Mouse (Mus musculus) midbrain, embryonic 16.5 days (tissue): Measurements from ENCODE around the gene Kcnj14. TPM values are rescaled to one million over a fixed set of nuclear protein-coding genes. Genes with fewer than 3 reads are reported as not detected.
A peak's percentile ranks its signal among the peaks of the same experiment; 100 is the strongest.

Experiments used
- ATAC-seq: fragments of 200-750 bp; cut with Nextera tagmentation; 2 replicates; pipeline ENCODE4 v1.8.0; 2017; ENCODE audit warnings: moderate TSS enrichment
- H3K27ac ChIP-seq: fragments of 300-500 bp; sonication (generic); 2 replicates; pipeline ENCODE4 v1.5.1; 2014; ENCODE audit warnings: mild to moderate bottlenecking, low read length, mixed read lengths
- H3K27me3 ChIP-seq: fragments of 300-500 bp; sonication (generic); 2 replicates; pipeline ENCODE4 v1.6.1; 2014; ENCODE audit warnings: low read depth, low read length, mixed read lengths; ENCODE audit not compliant: control insufficient read depth, insufficient read depth
- H3K36me3 ChIP-seq: fragments of 300-500 bp; sonication (generic); 2 replicates; pipeline ENCODE4 v1.6.1; 2014; ENCODE audit warnings: mild to moderate bottlenecking, low read length, moderate library complexity, mixed read lengths; ENCODE audit not compliant: control insufficient read depth, insufficient read depth
- H3K4me1 ChIP-seq: fragments of 300-500 bp; sonication (generic); 2 replicates; pipeline ENCODE4 v1.6.1; 2014; ENCODE audit warnings: mild to moderate bottlenecking, low read length, mixed read lengths; ENCODE audit not compliant: control insufficient read depth, insufficient read depth
- H3K4me2 ChIP-seq: fragments of 300-500 bp; sonication (generic); 2 replicates; pipeline ENCODE4 v1.6.1; 2014; ENCODE audit warnings: mild to moderate bottlenecking, low read length, mixed read lengths
- H3K4me3 ChIP-seq: fragments of 300-500 bp; sonication (generic); 2 replicates; pipeline ENCODE4 v1.5.1; 2014; ENCODE audit warnings: low read depth, mild to moderate bottlenecking, low read length, moderate library complexity, mixed read lengths
- H3K9ac ChIP-seq: fragments of 300-500 bp; sonication (generic); 2 replicates; pipeline ENCODE4 v1.6.1; 2014; ENCODE audit warnings: low read depth, low read length, mixed read lengths
- H3K9me3 ChIP-seq: fragments of 300-500 bp; sonication (generic); replicated peaks from 2 replicates; pipeline ENCODE4 v1.6.1; 2014; ENCODE audit warnings: mild to moderate bottlenecking, low read length, mixed read lengths; ENCODE audit not compliant: control insufficient read depth, poor library complexity, severe bottlenecking
- WGBS: fragments of 180-500 bp; shearing (Covaris S2); extraction: QIAGEN DNeasy Blood & Tissue Kit; methylation state at CpG from one replicate; pipeline ENCODE4 v1.1.7; 2014; 5-methylcytosine and 5-hydroxymethylcytosine counted together
- polyA plus RNA-seq: library from polyadenylated mRNA; unstranded; fragments of >200 nt; fragmentation: Nextera tagmentation; extraction: Ambion mirVana; gene quantifications from 2 replicates; pipeline ENCODE4 v1.2.1, GENCODE M21; 2015

Kcnj14 gene
- polyA plus RNA-seq, 1 experiment from 2014 or later, result 1.2 TPM

GRCm38 (mm10) chr7:45793969-45794585 is 30.5 kb downstream of the Kcnj14 start:
- no peak overlapping the region for H3K9ac ChIP-seq
- WGBS, result 90% methylated on average over 41 of the region's 44 CpGs

GRCm38 (mm10) chr7:45793240-45793639 is 31.3 kb downstream of the Kcnj14 start:
- Histone ChIP-seq H3K9ac (no peak overlapping the region), H3K36me3 (peaks cover 60% of the 10 kb centered on the region), H3K27me3 (no peaks in the 10 kb centered on the region; the same call in 1 of the 2 replicates), H3K9me3 (no peaks in the 10 kb centered on the region), H3K27ac (no peak overlapping the region), H3K4me1 (peaks cover 15% of the 10 kb centered on the region), H3K4me2 (no peak overlapping the region), H3K4me3 (no peak overlapping the region)
- ATAC-seq, result no peak
- WGBS, result 84% methylated on average over 22 of the region's 24 CpGs

More at GRCm38 (mm10) chr7:45793969-45794585, 30.5 kb downstream of the Kcnj14 start:
- Histone ChIP-seq H3K27me3 (no peaks in the 10 kb centered on the region; the same call in 1 of the 2 replicates), H3K27ac (no peak overlapping the region), H3K36me3 (peaks cover 55% of the 10 kb centered on the region), H3K4me1 (peaks cover 17% of the 10 kb centered on the region), H3K4me3 (no peak overlapping the region), H3K9me3 (no peaks in the 10 kb centered on the region), H3K4me2 (no peak overlapping the region)
- ATAC-seq, result no peak

GRCm38 (mm10) chr7:45791756-45792490 is 32.7 kb downstream of the Kcnj14 start:
- Histone ChIP-seq H3K9me3 (no peaks in the 10 kb centered on the region), H3K27me3 (no peaks in the 10 kb centered on the region; the same call in 1 of the 2 replicates), H3K27ac (no peak overlapping the region), H3K9ac (no peak overlapping the region), H3K36me3 (peaks cover 66% of the 10 kb centered on the region), H3K4me3 (no peak overlapping the region), H3K4me1 (peaks cover 13% of the 10 kb centered on the region), H3K4me2 (no peak overlapping the region)
- no peak; the same call in 1 of the 2 replicates for ATAC-seq
- WGBS, result 75% methylated on average over 17 of the region's 17 CpGs

GRCm38 (mm10) chr7:45790721-45791120 is 33.9 kb downstream of the Kcnj14 start:
- no peak for ATAC-seq
- WGBS, result 79% methylated on average over 6 of the region's 6 CpGs
- Histone ChIP-seq H3K9me3 (no peaks in the 10 kb centered on the region), H3K36me3 (peaks cover 66% of the 10 kb centered on the region), H3K4me2 (no peak overlapping the region), H3K4me3 (no peak overlapping the region), H3K27me3 (no peaks in the 10 kb centered on the region; the same call in 1 of the 2 replicates), H3K9ac (no peak overlapping the region), H3K4me1 (peaks cover 20% of the 10 kb centered on the region), H3K27ac (no peak overlapping the region)

GRCm38 (mm10) chr7:45787642-45788041 is 36.9 kb downstream of the Kcnj14 start:
- Histone ChIP-seq H3K9me3 (no peaks in the 10 kb centered on the region), H3K9ac (no peak overlapping the region; the same call in 1 of the 2 replicates), H3K4me2 (peak overlapping the region; percentile 90; the same call in 1 of the 2 replicates), H3K4me1 (peaks cover 24% of the 10 kb centered on the region), H3K27me3 (no peaks in the 10 kb centered on the region), H3K36me3 (peaks cover 39% of the 10 kb centered on the region), H3K27ac (no peak overlapping the region), H3K4me3 (no peak overlapping the region; the same call in 1 of the 2 replicates)
- 88% methylated on average over 22 of the region's 22 CpGs for WGBS
- no peak for ATAC-seq

- H3K27ac ChIP-seq, result peak overlapping the region; percentile 99
- ATAC-seq, result peak; percentile 18; the same call in 1 of the 2 replicates
- H3K4me1 ChIP-seq, result peaks cover 24% of the 10 kb centered on the region
- peak overlapping the region; percentile 90 for H3K4me2 ChIP-seq
- H3K4me3 ChIP-seq, result peak overlapping the region; percentile 78
- H3K36me3 ChIP-seq, result peaks cover 33% of the 10 kb centered on the region
- no peaks in the 10 kb centered on the region for H3K9me3 ChIP-seq
- no peaks in the 10 kb centered on the region for H3K27me3 ChIP-seq
- WGBS, result 8% methylated on average over 17 of the region's 17 CpGs
- H3K9ac ChIP-seq, result peak overlapping the region; percentile 86
Measured at GRCm38 (mm10) chr7:45786661-45787413, 37.7 kb downstream of the Kcnj14 start.

GRCm38 (mm10) chr7:45786136-45786578 is 38.4 kb downstream of the Kcnj14 start:
- peak overlapping the region; percentile 86 for H3K9ac ChIP-seq
- peak overlapping the region; percentile 78 for H3K4me3 ChIP-seq
- ATAC-seq, result peak; percentile 41
- no peaks in the 10 kb centered on the region for H3K27me3 ChIP-seq
- H3K4me1 ChIP-seq, result peaks cover 24% of the 10 kb centered on the region
- H3K27ac ChIP-seq, result peak overlapping the region; percentile 99
- peaks cover 27% of the 10 kb centered on the region for H3K36me3 ChIP-seq
- no peaks in the 10 kb centered on the region for H3K9me3 ChIP-seq
- peak overlapping the region; percentile 90 for H3K4me2 ChIP-seq
- under 1% methylated on average over 14 of the region's 14 CpGs for WGBS

- Histone ChIP-seq H3K27me3 (no peaks in the 10 kb centered on the region), H3K9me3 (no peaks in the 10 kb centered on the region), H3K4me3 (peak overlapping the region; percentile 78), H3K9ac (peak overlapping the region; percentile 86), H3K4me2 (peak overlapping the region; percentile 90), H3K36me3 (peaks cover 25% of the 10 kb centered on the region), H3K4me1 (peaks cover 24% of the 10 kb centered on the region), H3K27ac (peak overlapping the region; percentile 99)
- under 1% methylated on average over 35 of the region's 42 CpGs for WGBS
- peak; percentile 19 for ATAC-seq
Measured at GRCm38 (mm10) chr7:45785388-45786135, 39.0 kb downstream of the Kcnj14 start.
